Comparison of ENCODE assay signal across 8 mouse cellular contexts in genomic region chr8:121107668-121108656, GRCm38 (mm10). TPM values are rescaled to one million over a fixed set of nuclear protein-coding genes. Genes with fewer than 3 reads are reported as not detected.
DNase-seq lines count a peak whose midpoint lies in the region; ATAC-seq lines count a peak whose summit lies in the region.

Mthfsd (minus strand) TSS chr8:121108392.

- peak within 1 kb of the TSS; percentile 67 for H3K9ac ChIP-seq in hindbrain, embryonic 11.5 days (ENCODE audit: low read depth, low read length)

- H3K4me1 ChIP-seq in hindbrain, embryonic 11.5 days (replicated peaks; ENCODE audit: control insufficient read depth, insufficient read depth, low read length): peaks cover 10% of the 10 kb centered on the region

- 1% methylated on average over 75 of the region's 75 CpGs for WGBS in hindbrain, embryonic 11.5 days

- no peaks in the 10 kb centered on the region for H3K9me3 ChIP-seq in hindbrain, embryonic 11.5 days (ENCODE audit: control insufficient read depth, low read length)

- H3K36me3 ChIP-seq in hindbrain, embryonic 11.5 days (ENCODE audit: control insufficient read depth, insufficient read depth, low read length): 0 out of 2 replicates have a peak, but pooled peaks cover 4% of the 10 kb centered on the region

- peak within 1 kb of the TSS; percentile 61 for H3K4me3 ChIP-seq in hindbrain, embryonic 11.5 days (ENCODE audit: low read depth, low read length)

- peak within 1 kb of the TSS; percentile 70 for H3K4me2 ChIP-seq in hindbrain, embryonic 11.5 days (replicated peaks; ENCODE audit: low read depth, low read length)

- peak within 1 kb of the TSS; percentile 12; the same call in 1 of the 2 replicates for H3K27ac ChIP-seq in hindbrain, embryonic 11.5 days (ENCODE audit: low read depth, low read length)

- peaks cover 9% of the 10 kb centered on the region; the same call in 1 of the 2 replicates for H3K27me3 ChIP-seq in hindbrain, embryonic 11.5 days (ENCODE audit: control insufficient read depth, insufficient read depth, low read length)

- peak; percentile 93 for ATAC-seq in hindbrain, embryonic 11.5 days (ENCODE audit: low FRiP score)

- peak; percentile 98 for DNase-seq in Muller cell, postnatal 12 days (ENCODE audit: inconsistent ontology term)
- peak; percentile 99 for DNase-seq in cerebellum, adult 9-11 months
- DNase-seq in frontal cortex, adult 2 months (ENCODE audit: extremely low spot score in 1 of 2, low spot score in 1 of 2): peak; percentile 97 to 100
- peak; percentile 99 for DNase-seq in hindbrain, embryonic 11.5 days (ENCODE audit: low spot score)
- peak; percentile 99 for DNase-seq in layer of hippocampus, postnatal 10 days (ENCODE audit: low spot score in 2 of 2)
- peak; percentile 99 for DNase-seq in lung, postnatal 10 days
- peak; percentile 99 for DNase-seq in ovary, postnatal 36 days (ENCODE audit: low spot score)
- peak; percentile 98 for DNase-seq in thymus, postnatal 25 days

RNA-seq across cellular contexts. Expression of gene Mthfsd, which starts in this region (rescaled TPM):
- 87.9 and 95.5 TPM in 2 replicates for polyA plus RNA-seq in frontal cortex, adult 2 months (2012; rRNA removed)
- 53.5 and 56.1 TPM in 2 replicates for polyA plus RNA-seq in hindbrain, embryonic 11.5 days (2014; fragmentation: Nextera tagmentation; extraction: Ambion mirVana)
- total RNA-seq in layer of hippocampus, postnatal 10 days (2021): 10 to 100 TPM; 28.1 to 29.3 TPM

Comparison
In these comparisons a context has a peak if more than half of its experiments do, and no peak if none do; other contexts are left out.
1. Peak in every context shown above with its lines: DNase-seq, ATAC-seq, H3K4me3 ChIP-seq and H3K27ac ChIP-seq.